Mouse (Mus musculus): ENCODE measurements around the gene Dynlrb2.
A peak's percentile ranks its signal among the peaks of the same experiment; 100 is the strongest.

Dynlrb2 gene

GRCm38 (mm10) chr8:116504477-116505120 lies at the start of gene Dynlrb2:
Dynlrb2 (plus strand) TSS chr8:116504974.
- peak; percentile 92 for DNase-seq (ENCODE audit: low read depth, low spot score)

GRCm38 (mm10) chr8:116458569-116458968 lies 46.2 kb upstream of the Dynlrb2 start:
- no peak for DNase-seq (ENCODE audit: low read depth, low spot score)

- DNase-seq (ENCODE audit: low read depth, low spot score): no peak
Measured at GRCm38 (mm10) chr8:116461472-116461871, 43.3 kb upstream of the Dynlrb2 start.

GRCm38 (mm10) chr8:116466586-116466985 lies 38.2 kb upstream of the Dynlrb2 start:
- no peak for DNase-seq (ENCODE audit: low read depth, low spot score)

- no peak for DNase-seq (ENCODE audit: low read depth, low spot score)
Measured at GRCm38 (mm10) chr8:116467027-116467426, 37.7 kb upstream of the Dynlrb2 start.

GRCm38 (mm10) chr8:116477941-116478340 lies 26.8 kb upstream of the Dynlrb2 start:
- DNase-seq (ENCODE audit: low read depth, low spot score): no peak

GRCm38 (mm10) chr8:116478681-116479080 lies 26.1 kb upstream of the Dynlrb2 start:
- DNase-seq (ENCODE audit: low read depth, low spot score): no peak

- DNase-seq (ENCODE audit: low read depth, low spot score): peak; percentile 68
Measured at GRCm38 (mm10) chr8:116480894-116481293, 23.9 kb upstream of the Dynlrb2 start.

GRCm38 (mm10) chr8:116482738-116483137 lies 22.0 kb upstream of the Dynlrb2 start:
- DNase-seq (ENCODE audit: low read depth, low spot score): no peak

GRCm38 (mm10) chr8:116484087-116484486 lies 20.7 kb upstream of the Dynlrb2 start:
- DNase-seq (ENCODE audit: low read depth, low spot score): no peak

GRCm38 (mm10) chr8:116488546-116488945 lies 16.2 kb upstream of the Dynlrb2 start:
- DNase-seq (ENCODE audit: low read depth, low spot score): no peak

GRCm38 (mm10) chr8:116500057-116500809 lies 4.5 kb upstream of the Dynlrb2 start:
- DNase-seq (ENCODE audit: low read depth, low spot score): no peak

- no peak for DNase-seq (ENCODE audit: low read depth, low spot score)
Measured at GRCm38 (mm10) chr8:116508721-116509120, 3.9 kb downstream of the Dynlrb2 start.

GRCm38 (mm10) chr8:116509247-116509646 lies 4.5 kb downstream of the Dynlrb2 start:
- no peak for DNase-seq (ENCODE audit: low read depth, low spot score)

GRCm38 (mm10) chr8:116519676-116520075 lies 14.9 kb downstream of the Dynlrb2 start:
- DNase-seq (ENCODE audit: low read depth, low spot score): no peak

GRCm38 (mm10) chr8:116521208-116521607 lies 16.4 kb downstream of the Dynlrb2 start:
- no peak for DNase-seq (ENCODE audit: low read depth, low spot score)

GRCm38 (mm10) chr8:116521641-116522040 lies 16.9 kb downstream of the Dynlrb2 start:
- no peak for DNase-seq (ENCODE audit: low read depth, low spot score)

GRCm38 (mm10) chr8:116522104-116522767 lies 17.5 kb downstream of the Dynlrb2 start:
- DNase-seq (ENCODE audit: low read depth, low spot score): no peak

GRCm38 (mm10) chr8:116524915-116525314 lies 20.1 kb downstream of the Dynlrb2 start:
- no peak for DNase-seq (ENCODE audit: low read depth, low spot score)

- no peak for DNase-seq (ENCODE audit: low read depth, low spot score)
Measured at GRCm38 (mm10) chr8:116528736-116529135, 24.0 kb downstream of the Dynlrb2 start.

GRCm38 (mm10) chr8:116533081-116533480 lies 28.3 kb downstream of the Dynlrb2 start:
- DNase-seq (ENCODE audit: low read depth, low spot score): no peak

GRCm38 (mm10) chr8:116536786-116537185 lies 32.0 kb downstream of the Dynlrb2 start:
- no peak for DNase-seq (ENCODE audit: low read depth, low spot score)

- no peak for DNase-seq (ENCODE audit: low read depth, low spot score)
Measured at GRCm38 (mm10) chr8:116538763-116539162, 34.0 kb downstream of the Dynlrb2 start.

Measured in embryo, embryonic 11.5 days (tissue).